Mouse (Mus musculus): Measurements from ENCODE around the gene Dock10.

- peak; percentile 57 for TF ChIP-seq CTCF (IDR thresholded peaks at IDR 0.05; ENCODE audit: low read depth)
- TF ChIP-seq EP300 (IDR thresholded peaks at IDR 0.05; ENCODE audit: low read depth) = no peak
Measured at GRCm38 (mm10) chr1:80722647-80723046, 35.7 kb downstream of the Dock10 start.

Data from heart, postnatal 0 days (tissue).